Mouse (Mus musculus) embryonic fibroblast, embryonic 13.5 days (primary cell): ENCODE measurements around the gene Tmem102.

ENCODE experiments used
- CTCF ChIP-seq: IDR thresholded peaks from 2 replicates; pipeline ENCODE4 v1.5.1; 2011; ENCODE audit warnings: mild to moderate bottlenecking, control low read depth, low read length, moderate library complexity, borderline replicate concordance; ENCODE audit not compliant: insufficient read depth
- POLR2A ChIP-seq: IDR thresholded peaks from 2 replicates; pipeline ENCODE4 v1.6.1; 2011; ENCODE audit warnings: low read depth, mild to moderate bottlenecking, control low read depth, low read length, moderate library complexity

DNA sequence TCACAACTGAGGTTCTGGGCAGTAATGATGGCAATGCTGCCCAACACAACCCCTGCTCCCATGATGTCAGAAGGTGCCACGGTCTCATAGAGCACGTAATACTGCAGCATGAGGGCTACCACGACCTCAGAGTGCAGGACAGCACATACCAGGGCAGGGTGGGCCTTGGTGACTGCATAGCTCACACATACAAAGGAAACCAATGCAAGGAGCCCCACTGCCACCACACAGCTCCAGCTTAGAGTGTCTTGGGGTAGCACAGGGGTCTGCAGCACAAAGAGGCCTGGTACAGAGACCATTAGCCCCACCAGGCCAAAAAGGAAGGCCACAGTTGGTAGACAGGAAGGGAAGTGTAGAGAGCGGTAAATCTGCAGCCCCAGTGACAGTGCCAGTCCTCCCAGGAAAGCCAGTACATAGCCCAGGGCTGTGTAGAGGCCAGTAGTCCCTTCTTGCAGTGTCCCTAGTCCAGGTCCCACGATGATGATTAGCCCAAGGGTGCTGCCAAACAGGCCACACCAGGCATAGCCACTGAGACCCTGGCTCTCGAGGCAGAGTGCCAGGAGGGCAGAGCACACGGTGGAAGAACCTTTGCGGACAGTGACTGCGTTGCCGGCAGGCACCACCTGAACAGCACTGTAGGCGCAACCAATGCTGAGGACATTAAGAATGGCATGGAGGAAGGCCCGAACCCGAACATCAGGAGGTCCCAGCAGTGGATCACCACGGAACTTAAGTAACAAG is 45.1 kb downstream of the Tmem102 start:
- TF ChIP-seq CTCF (no peak), POLR2A (no peak)
